Mouse (Mus musculus) heart, adult 2 months (tissue): ENCODE data around the gene Maff.

ENCODE experiments used
- CTCF ChIP-seq: fragments of 200-600 bp; IDR thresholded peaks from 2 replicates; pipeline ENCODE4 v1.8.1; 2022; ENCODE audit warnings: antibody characterized with exemption, mild to moderate bottlenecking, moderate library complexity
- POLR2A ChIP-seq: fragments of 200-500 bp; IDR thresholded peaks from 2 replicates; pipeline ENCODE4 v1.6.1; 2011; ENCODE audit warnings: mild to moderate bottlenecking, low read depth, low read length, control low read depth; ENCODE audit not compliant: insufficient read depth

- TF ChIP-seq CTCF = no peak
- no peak for TF ChIP-seq POLR2A
These were observed 7.4 kb upstream of the Maff start for GRCm38 (mm10) chr15:79338978-79339377.
